Mouse (Mus musculus): ENCODE results near the gene Ola1.

The Ola1 gene

GRCm38 (mm10) chr2:73146111-73146510 is 72.6 kb downstream of the Ola1 start:
- DNase-seq (ENCODE audit: low spot score): no peak

GRCm38 (mm10) chr2:73143732-73144131 is 75.0 kb downstream of the Ola1 start:
- DNase-seq (ENCODE audit: low spot score): no peak

- DNase-seq (ENCODE audit: low spot score): no peak
Measured at GRCm38 (mm10) chr2:73142832-73143470, 75.8 kb downstream of the Ola1 start.

- no peak for DNase-seq (ENCODE audit: low spot score)
Measured at GRCm38 (mm10) chr2:73132897-73133296, 85.8 kb downstream of the Ola1 start.

- no peak for DNase-seq (ENCODE audit: low spot score)
Measured at GRCm38 (mm10) chr2:73127686-73128085, 91.0 kb downstream of the Ola1 start.

GRCm38 (mm10) chr2:73118781-73119180 is 99.9 kb downstream of the Ola1 start:
- no peak for DNase-seq (ENCODE audit: low spot score)

- no peak for DNase-seq (ENCODE audit: low spot score)
Measured at GRCm38 (mm10) chr2:73107089-73107488, 111.6 kb downstream of the Ola1 start.

GRCm38 (mm10) chr2:73096491-73096890 is 122.2 kb downstream of the Ola1 start:
- DNase-seq (ENCODE audit: low spot score): no peak

- no peak for DNase-seq (ENCODE audit: low spot score)
Measured at GRCm38 (mm10) chr2:73095300-73095699, 123.4 kb downstream of the Ola1 start.

- DNase-seq (ENCODE audit: low spot score): no peak
Measured at GRCm38 (mm10) chr2:73093032-73093431, 125.7 kb downstream of the Ola1 start.

- no peak for DNase-seq (ENCODE audit: low spot score)
Measured at GRCm38 (mm10) chr2:73091302-73091701, 127.4 kb downstream of the Ola1 start.

- DNase-seq (ENCODE audit: low spot score): no peak
Measured at GRCm38 (mm10) chr2:73087641-73088040, 131.1 kb downstream of the Ola1 start.

GRCm38 (mm10) chr2:73085669-73086304 is 132.9 kb downstream of the Ola1 start:
- no peak for DNase-seq (ENCODE audit: low spot score)

- DNase-seq (ENCODE audit: low spot score): no peak
Measured at GRCm38 (mm10) chr2:73082476-73082875, 136.2 kb downstream of the Ola1 start.

- DNase-seq (ENCODE audit: low spot score): no peak
Measured at GRCm38 (mm10) chr2:73081861-73082260, 136.9 kb downstream of the Ola1 start.

GRCm38 (mm10) chr2:73080084-73080483 is 138.6 kb downstream of the Ola1 start:
- DNase-seq (ENCODE audit: low spot score): no peak

- DNase-seq (ENCODE audit: low spot score): no peak
Measured at GRCm38 (mm10) chr2:73079311-73079710, 139.4 kb downstream of the Ola1 start.

GRCm38 (mm10) chr2:73073811-73074472 is 144.8 kb downstream of the Ola1 start:
- DNase-seq (ENCODE audit: low spot score): no peak

- DNase-seq (ENCODE audit: low spot score): no peak
Measured at GRCm38 (mm10) chr2:73071201-73071600, 147.5 kb downstream of the Ola1 start.

GRCm38 (mm10) chr2:73070449-73071076 is 148.2 kb downstream of the Ola1 start:
- no peak for DNase-seq (ENCODE audit: low spot score)

GRCm38 (mm10) chr2:73069223-73069825 is 149.4 kb downstream of the Ola1 start:
- no peak for DNase-seq (ENCODE audit: low spot score)

Data from yolk sac, embryonic 10.5 days (tissue).